Mouse (Mus musculus) spleen, adult 18-20 months (tissue): ENCODE data around the gene Olfr1019.

ENCODE experiments used
- DNase-seq, 2 experiments: peaks; one replicate each; pipeline ENCODE4 v3.0.0; 2022; ENCODE audit warnings: mixed read lengths in 2 of 2

Olfr1019 gene

DNA sequence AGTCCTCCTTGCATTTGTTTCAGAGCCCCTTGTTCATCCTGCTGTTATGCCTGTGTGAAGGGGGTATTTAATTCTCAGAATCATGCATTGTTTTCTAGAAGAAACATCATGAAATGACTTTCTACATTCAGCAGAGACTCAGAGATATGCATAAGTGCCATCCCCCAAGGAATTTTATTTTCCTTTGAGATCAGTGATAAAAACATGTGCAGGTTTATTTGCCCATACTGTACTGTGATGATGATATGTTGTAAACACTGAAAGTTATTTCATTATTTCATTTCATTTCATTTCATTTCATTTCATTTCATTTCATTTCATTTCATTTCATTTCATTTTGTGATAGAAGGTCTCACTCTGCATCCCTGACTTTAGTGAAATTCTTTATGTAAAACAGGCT is at the start of gene Olfr1019:
Gene Olfr1019 (minus strand): TSS at position 101 of the 400 bp plus-strand sequence.
- no peak for DNase-seq

DNA sequence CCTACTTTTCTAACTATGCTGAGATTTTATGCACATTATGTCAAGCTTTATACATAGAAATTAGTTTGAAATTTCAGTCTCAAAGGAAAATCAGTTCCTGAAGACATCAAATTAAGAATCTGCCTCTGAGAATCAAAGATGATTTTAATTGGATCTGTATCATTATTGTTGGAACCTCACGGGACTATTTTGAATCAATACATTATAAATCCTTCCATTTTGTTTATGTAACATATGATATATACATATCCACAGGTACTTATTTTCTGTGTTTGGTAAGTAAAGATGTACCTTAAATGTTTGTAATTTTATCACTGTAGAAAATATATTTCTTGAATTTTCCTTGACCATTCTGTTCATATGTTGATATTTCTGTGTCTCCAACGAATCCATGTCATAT is 40.1 kb upstream of the Olfr1019 start, which contains the start of gene Olfr1023:
Gene Olfr1023 (plus strand): TSS at position 301 of the 400 bp plus-strand sequence.
- DNase-seq = no peak

DNA sequence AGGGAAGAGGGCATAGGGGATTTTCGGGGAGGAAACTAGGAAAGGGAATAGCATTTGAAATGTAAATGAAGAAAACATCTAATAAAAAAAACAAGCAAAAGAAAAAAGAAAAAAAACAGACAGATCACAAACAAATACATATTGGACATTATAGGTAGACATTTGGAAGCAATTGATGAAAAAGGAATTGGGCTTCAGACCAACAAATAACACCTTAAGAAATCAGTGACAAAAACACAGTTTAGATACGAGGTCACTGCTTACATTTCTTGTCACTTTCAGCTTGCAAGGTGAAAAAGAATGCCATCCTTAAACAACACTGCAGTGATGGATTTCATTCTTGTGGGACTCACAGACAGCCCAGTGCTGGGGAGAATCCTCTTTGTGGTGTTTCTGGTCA is 23.0 kb upstream of the Olfr1019 start, which contains the start of gene Olfr1022:
Gene Olfr1022 (plus strand): TSS at position 301 of the 400 bp plus-strand sequence.
- no peak for DNase-seq

DNA sequence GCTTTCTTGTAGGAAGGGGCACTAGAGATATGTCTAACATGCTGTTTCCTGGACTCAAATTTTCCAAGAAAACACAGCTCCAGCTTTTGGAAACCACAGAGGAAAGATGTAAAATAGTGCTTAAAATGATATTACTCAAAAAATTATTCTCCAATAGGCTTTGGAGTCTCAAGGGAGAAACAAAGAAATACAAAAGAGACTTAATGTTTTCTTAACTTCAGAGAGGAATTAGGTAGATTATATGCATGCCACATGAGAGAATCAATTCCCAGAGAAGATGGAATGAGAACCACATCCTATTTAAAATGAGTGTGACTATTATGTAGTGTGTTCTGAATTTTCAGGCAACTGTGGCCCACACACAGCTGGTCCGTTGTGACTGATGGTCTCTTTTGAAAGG is 1.4 kb upstream of the Olfr1019 start, which contains the start of gene Olfr1020:
Gene Olfr1020 (plus strand): TSS at position 301 of the 400 bp plus-strand sequence.
- no peak for DNase-seq

DNA sequence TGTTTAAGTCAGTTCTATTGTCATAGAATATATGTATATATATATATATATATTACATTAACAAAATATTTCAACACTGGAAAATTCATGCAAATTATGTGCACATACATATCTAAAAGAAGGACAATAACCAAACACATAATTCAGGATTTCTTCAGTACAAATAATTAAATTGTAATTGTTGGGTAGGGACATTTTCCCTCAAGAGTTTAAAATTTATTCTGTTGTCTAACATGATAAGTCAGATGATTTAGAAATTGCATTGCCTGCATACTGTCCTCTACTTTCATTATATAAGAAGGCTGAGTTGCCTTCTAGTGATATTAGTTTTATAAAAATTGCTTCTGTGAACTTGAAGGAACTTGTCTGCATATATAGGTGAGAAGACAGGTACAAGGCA is 27.1 kb downstream of the Olfr1019 start, which contains the start of gene Olfr1018:
Gene Olfr1018 (plus strand): TSS at position 301 of the 400 bp plus-strand sequence.
- DNase-seq = no peak

DNA sequence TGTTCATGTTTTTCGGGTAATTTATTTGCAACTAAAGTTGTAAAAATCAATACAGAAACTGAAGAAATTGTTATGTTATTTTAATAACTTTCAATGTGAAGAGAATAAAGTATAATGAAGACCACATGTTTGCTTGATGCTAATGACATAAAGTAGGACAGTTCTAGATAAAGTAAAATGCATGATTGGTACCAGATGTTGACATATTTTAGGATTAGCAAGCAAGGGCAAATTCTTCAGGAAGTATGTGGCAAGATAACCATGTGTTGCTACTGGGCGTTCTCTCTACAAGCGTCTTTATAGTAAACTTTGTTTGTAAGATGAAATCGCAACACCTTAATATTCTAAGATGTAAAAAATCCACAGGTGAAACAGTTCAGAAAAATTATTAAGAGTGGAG is 40.8 kb downstream of the Olfr1019 start:
- no peak for DNase-seq

DNA sequence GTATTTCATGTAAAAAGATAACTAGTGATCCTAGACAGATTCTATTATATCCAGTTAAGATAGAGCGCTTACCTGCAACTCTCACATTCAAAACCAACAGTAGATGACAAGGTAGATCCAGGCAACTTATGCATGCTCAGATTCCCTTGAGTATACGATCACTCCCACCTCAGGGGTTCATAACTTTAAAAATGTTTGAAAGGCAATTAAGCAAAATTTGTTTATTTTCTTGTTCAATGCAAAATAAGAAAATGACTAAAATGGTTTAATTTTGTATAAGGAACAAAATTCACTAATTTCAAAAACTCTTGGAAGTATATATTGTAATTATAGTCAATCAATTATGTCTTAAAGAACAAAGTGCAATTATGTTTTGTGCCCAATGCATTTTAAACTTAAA is 42.8 kb downstream of the Olfr1019 start, which contains the start of gene Olfr1016:
Gene Olfr1016 (minus strand): TSS at position 101 of the 400 bp plus-strand sequence.
- DNase-seq = no peak

DNA sequence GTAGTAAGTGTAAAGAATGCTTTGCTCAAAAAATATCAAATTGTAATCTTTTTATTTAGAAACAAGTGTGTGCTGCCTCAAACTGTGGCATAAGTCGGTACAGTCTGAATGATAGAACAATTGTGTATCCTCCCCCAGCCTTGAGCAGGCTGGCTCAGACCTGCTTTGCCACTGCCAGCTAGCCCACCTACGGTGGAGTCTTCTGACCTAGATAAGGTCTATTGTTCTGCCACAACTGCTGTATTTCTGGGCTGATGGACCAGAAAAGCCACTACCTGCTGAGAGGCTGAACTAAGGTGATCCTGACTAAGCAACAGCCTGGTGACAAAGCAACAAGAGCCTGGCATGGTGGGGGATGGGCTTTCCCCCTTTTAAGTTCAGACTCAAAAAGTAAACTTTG is 53.0 kb downstream of the Olfr1019 start:
- no peak for DNase-seq
